Mouse (Mus musculus): ENCODE results near the gene Rasa3.

Rasa3 gene

GRCm38 (mm10) chr8:13677413-13677883, at the start of gene Rasa3:
TSS of gene Rasa3 (minus strand) at chr8:13677603.
- DNase-seq: peak; percentile 97 to 99

GRCm38 (mm10) chr8:13725722-13726121, 48.3 kb upstream of the Rasa3 start:
- DNase-seq: peak; percentile 65 to 75

GRCm38 (mm10) chr8:13718980-13719379, 41.6 kb upstream of the Rasa3 start:
- DNase-seq: no peak

- no peak for DNase-seq
Observed at GRCm38 (mm10) chr8:13708514-13708913, 31.1 kb upstream of the Rasa3 start.

- DNase-seq: no peak
Observed at GRCm38 (mm10) chr8:13706918-13707317, 29.5 kb upstream of the Rasa3 start.

GRCm38 (mm10) chr8:13705668-13706067, 28.3 kb upstream of the Rasa3 start, which contains the start of gene Cfap97d2:
TSS of gene Cfap97d2 (plus strand) at chr8:13705889.
- DNase-seq: peak in 1 of 2 experiments; percentile 50

- no peak for DNase-seq
Observed at GRCm38 (mm10) chr8:13704301-13704700, 26.9 kb upstream of the Rasa3 start.

GRCm38 (mm10) chr8:13703756-13704155, 26.4 kb upstream of the Rasa3 start:
- DNase-seq: no peak

- no peak for DNase-seq
Observed at GRCm38 (mm10) chr8:13702755-13703154, 25.4 kb upstream of the Rasa3 start.

GRCm38 (mm10) chr8:13699323-13699949, 22.0 kb upstream of the Rasa3 start:
- DNase-seq: no peak

GRCm38 (mm10) chr8:13698281-13698680, 20.9 kb upstream of the Rasa3 start:
- no peak for DNase-seq

GRCm38 (mm10) chr8:13697681-13698080, 20.3 kb upstream of the Rasa3 start:
- peak; percentile 82 to 85 for DNase-seq

GRCm38 (mm10) chr8:13697196-13697595, 19.8 kb upstream of the Rasa3 start:
- no peak for DNase-seq

GRCm38 (mm10) chr8:13696157-13696556, 18.8 kb upstream of the Rasa3 start:
- DNase-seq: no peak

GRCm38 (mm10) chr8:13695203-13695867, 17.9 kb upstream of the Rasa3 start:
- no peak for DNase-seq

GRCm38 (mm10) chr8:13694735-13695134, 17.3 kb upstream of the Rasa3 start:
- no peak for DNase-seq

- DNase-seq: peak; percentile 84 to 92
Observed at GRCm38 (mm10) chr8:13692302-13693066, 15.1 kb upstream of the Rasa3 start.

GRCm38 (mm10) chr8:13689331-13689730, 11.9 kb upstream of the Rasa3 start:
- DNase-seq: no peak

GRCm38 (mm10) chr8:13688461-13688860, 11.1 kb upstream of the Rasa3 start:
- no peak for DNase-seq

GRCm38 (mm10) chr8:13687941-13688340, 10.5 kb upstream of the Rasa3 start:
- no peak for DNase-seq

GRCm38 (mm10) chr8:13687101-13687717, 9.8 kb upstream of the Rasa3 start:
- DNase-seq: no peak

GRCm38 (mm10) chr8:13686426-13686825, 9.0 kb upstream of the Rasa3 start:
- DNase-seq: no peak

GRCm38 (mm10) chr8:13685674-13686314, 8.4 kb upstream of the Rasa3 start:
- DNase-seq: peak; percentile 67 to 69

Measured in cerebellum, adult 18-20 months (tissue).